Mouse (Mus musculus) E14TG2a.4 (cell line): ENCODE results near the gene 4931406C07Rik.
"Not testable (repeated sequence)": the region's sequence is repeated elsewhere in the genome, so short reads cannot be mapped to it uniquely, and the experiment has no call there.

Source experiments
- H3K27me3 ChIP-seq: 2 replicates; pipeline ENCODE4 v1.6.1; 2014; ENCODE audit warnings: low read length, control low read depth; ENCODE audit not compliant: insufficient read depth
- H3K36me3 ChIP-seq: 2 replicates; pipeline ENCODE4 v1.6.1; 2014; ENCODE audit warnings: low read length, control low read depth; ENCODE audit not compliant: insufficient read depth
- H3K4me1 ChIP-seq: replicated peaks from 2 replicates; pipeline ENCODE4 v1.6.1; 2014; ENCODE audit warnings: low read depth, low read length, control low read depth
- H3K4me3 ChIP-seq: replicated peaks from 2 replicates; pipeline ENCODE4 v1.5.1; 2014; ENCODE audit warnings: mild to moderate bottlenecking, low read length
- H3K9me3 ChIP-seq: 2 replicates; pipeline ENCODE4 v1.6.1; 2014; ENCODE audit warnings: low read length, control low read depth
- CTCF ChIP-seq: conservative IDR thresholded peaks from 2 replicates; pipeline ENCODE4 v1.5.1; 2014; ENCODE audit warnings: low read length
- NANOG ChIP-seq: IDR thresholded peaks from 2 replicates; pipeline ENCODE4 v1.6.1; 2014; ENCODE audit warnings: borderline replicate concordance, low read length, mixed read lengths
- POU5F1 ChIP-seq: IDR thresholded peaks from 2 replicates; pipeline ENCODE4 v1.6.1; 2014; ENCODE audit warnings: low read length, borderline replicate concordance

The 4931406C07Rik gene

GRCm38 (mm10) chr9:15312054-15312735 lies 5.9 kb upstream of the 4931406C07Rik start:
- Histone ChIP-seq H3K27me3 (no peaks in the 10 kb centered on the region), H3K4me3 (no peak overlapping the region), H3K4me1 (peaks cover 54% of the 10 kb centered on the region), H3K9me3 (no peaks in the 10 kb centered on the region), H3K36me3 (peaks cover 95% of the 10 kb centered on the region)
- no peak for TF ChIP-seq NANOG
- no peak for TF ChIP-seq CTCF
- no peak for TF ChIP-seq POU5F1

- H3K36me3 ChIP-seq, result peaks cover 86% of the 10 kb centered on the region
- no peak for TF ChIP-seq POU5F1
- no peak for TF ChIP-seq NANOG
- TF ChIP-seq CTCF, result no peak
- H3K4me1 ChIP-seq, result peaks cover 55% of the 10 kb centered on the region
- H3K4me3 ChIP-seq, result peak overlapping the region; percentile 97
- H3K9me3 ChIP-seq, result no peaks in the 10 kb centered on the region
- H3K27me3 ChIP-seq, result no peaks in the 10 kb centered on the region
These were observed 3.9 kb upstream of the 4931406C07Rik start for GRCm38 (mm10) chr9:15310179-15310578.

DNA sequence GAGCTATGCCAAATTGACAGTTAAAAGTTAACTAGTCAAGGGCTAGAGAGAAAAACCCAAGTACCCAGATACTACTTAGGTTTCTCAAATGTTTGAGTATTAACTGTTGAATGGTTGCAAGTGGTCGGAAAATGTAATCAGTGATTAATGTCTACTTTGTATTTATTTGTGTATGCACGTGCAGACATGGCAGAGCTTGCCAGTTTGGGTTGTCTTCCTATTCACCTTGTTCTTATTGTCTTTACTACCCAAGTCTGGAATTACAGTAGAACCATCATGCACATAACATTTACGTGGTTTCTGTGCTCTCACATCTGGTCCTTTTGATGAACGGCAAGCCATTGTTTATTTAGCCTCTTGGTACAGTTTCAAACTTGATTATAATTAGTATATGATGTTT lies 3.2 kb upstream of the 4931406C07Rik start:
- TF ChIP-seq CTCF (no peak), POU5F1 (no peak), NANOG (no peak)
- H3K9me3 ChIP-seq, result no peaks in the 10 kb centered on the region
- peaks cover 78% of the 10 kb centered on the region for H3K36me3 ChIP-seq
- H3K4me1 ChIP-seq, result peaks cover 63% of the 10 kb centered on the region
- H3K27me3 ChIP-seq, result no peaks in the 10 kb centered on the region
- H3K4me3 ChIP-seq, result peak overlapping the region; percentile 97

GRCm38 (mm10) chr9:15308254-15308653 lies 2.0 kb upstream of the 4931406C07Rik start:
- Histone ChIP-seq H3K27me3 (no peaks in the 10 kb centered on the region), H3K9me3 (no peaks in the 10 kb centered on the region), H3K4me1 (peaks cover 60% of the 10 kb centered on the region), H3K36me3 (peaks cover 66% of the 10 kb centered on the region), H3K4me3 (peak overlapping the region; percentile 97)
- no peak for TF ChIP-seq POU5F1
- no peak for TF ChIP-seq NANOG
- TF ChIP-seq CTCF, result no peak

GRCm38 (mm10) chr9:15307257-15307656 lies 1.0 kb upstream of the 4931406C07Rik start:
- peaks cover 58% of the 10 kb centered on the region for H3K4me1 ChIP-seq
- no peak for TF ChIP-seq NANOG
- no peak for TF ChIP-seq POU5F1

DNA sequence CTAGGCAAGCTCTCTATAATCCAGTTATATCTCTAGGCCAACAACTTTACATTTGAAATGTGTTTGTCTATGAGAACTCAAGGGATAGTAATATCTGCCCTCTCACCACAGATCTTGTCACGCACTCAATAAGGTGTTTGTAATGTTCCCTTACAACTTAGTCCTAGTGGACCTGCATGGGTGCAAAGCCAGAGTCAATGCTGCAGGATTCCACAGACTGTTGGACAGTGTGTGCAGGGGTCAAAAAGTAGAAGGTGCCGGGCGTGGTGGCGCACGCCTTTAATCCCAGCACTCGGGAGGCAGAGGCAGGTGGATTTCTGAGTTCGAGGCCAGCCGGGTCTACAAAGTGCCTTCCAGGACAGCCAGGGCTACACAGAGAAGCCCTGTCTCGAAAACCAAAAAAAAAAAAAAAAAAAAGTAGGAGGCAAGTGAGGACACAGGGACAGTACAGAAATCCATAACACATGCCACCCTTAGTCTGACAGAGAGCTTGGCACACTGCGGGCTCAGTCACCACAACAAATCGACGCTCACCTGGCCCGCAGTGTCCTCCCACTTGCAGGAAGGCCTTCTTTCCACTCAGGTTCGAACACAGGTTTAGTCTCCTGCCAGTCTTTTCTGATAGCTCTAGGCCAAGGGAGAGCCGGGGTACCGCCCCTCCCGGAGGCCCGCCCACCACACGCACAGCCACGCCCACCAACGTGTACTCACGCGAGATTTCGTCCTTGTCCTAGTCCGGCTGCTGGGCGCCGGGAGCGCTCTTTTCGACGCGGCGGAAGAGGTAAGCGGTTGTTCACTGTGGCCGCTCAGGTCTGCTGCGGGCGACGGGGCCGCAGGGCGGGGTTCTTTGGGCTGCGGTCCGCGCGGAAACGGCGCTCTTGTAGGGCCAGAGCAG lies 498 bp downstream of the 4931406C07Rik start, which contains the start of gene Taf1d:
Gene Taf1d (plus strand): TSS at position 712 of the 895 bp plus-strand sequence.
- H3K4me1 ChIP-seq, result peaks cover 49% of the 10 kb centered on the region
- peaks cover 42% of the 10 kb centered on the region for H3K36me3 ChIP-seq
- peak within 1 kb of the TSS; percentile 97 for H3K4me3 ChIP-seq
- TF ChIP-seq NANOG (no peak), POU5F1 (no peak), CTCF (no peak)
- H3K9me3 ChIP-seq, result no peaks in the 10 kb centered on the region
- H3K27me3 ChIP-seq, result no peaks in the 10 kb centered on the region

More at GRCm38 (mm10) chr9:15307257-15307656, 1.0 kb upstream of the 4931406C07Rik start:
- H3K36me3 ChIP-seq, result peaks cover 56% of the 10 kb centered on the region
- peak overlapping the region; percentile 97 for H3K4me3 ChIP-seq
- no peaks in the 10 kb centered on the region for H3K27me3 ChIP-seq
- H3K9me3 ChIP-seq, result no peaks in the 10 kb centered on the region

DNA sequence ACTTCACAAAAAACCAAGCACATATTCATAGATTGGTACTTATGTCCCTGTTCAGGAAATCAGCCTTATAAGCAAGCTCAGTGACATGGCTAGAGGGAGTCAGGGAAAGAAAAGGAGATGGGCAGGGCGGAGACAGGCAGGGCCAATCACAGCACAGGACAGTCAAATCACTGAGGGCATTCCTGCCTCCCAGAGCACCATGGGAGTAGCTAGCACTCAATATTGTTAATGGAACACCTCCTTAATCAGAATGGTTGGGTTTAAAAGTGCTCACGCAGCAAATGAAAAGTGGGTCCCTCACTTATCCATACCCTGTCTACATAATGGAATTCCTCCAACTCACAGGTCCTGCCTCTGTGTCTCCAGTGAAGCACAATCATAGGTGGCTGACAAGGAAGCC lies 3.4 kb downstream of the 4931406C07Rik start:
- no peaks in the 10 kb centered on the region for H3K9me3 ChIP-seq
- peaks cover 21% of the 10 kb centered on the region for H3K4me1 ChIP-seq
- H3K4me3 ChIP-seq, result no peak overlapping the region
- no peaks in the 10 kb centered on the region for H3K27me3 ChIP-seq
- H3K36me3 ChIP-seq, result peaks cover 13% of the 10 kb centered on the region
- TF ChIP-seq NANOG (no peak), POU5F1 (no peak), CTCF (no peak)

DNA sequence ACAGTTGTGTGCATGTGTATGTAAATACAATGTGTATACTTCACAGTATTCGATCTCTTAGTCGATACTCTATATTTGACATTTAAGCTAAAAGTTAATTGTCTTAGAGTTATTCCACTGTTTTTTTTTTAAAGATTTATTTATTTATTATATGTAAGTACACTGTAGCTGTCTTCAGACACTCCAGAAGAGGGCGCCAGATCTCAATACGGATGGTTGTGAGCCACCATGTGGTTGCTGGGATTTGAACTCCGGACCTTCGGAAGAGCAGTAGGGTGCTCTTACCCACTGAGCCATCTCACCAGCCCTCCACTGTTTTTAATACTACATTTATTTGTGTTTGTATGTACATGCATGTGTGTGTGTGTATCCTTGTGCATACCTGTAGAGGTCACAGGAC lies 4.2 kb downstream of the 4931406C07Rik start:
- H3K4me3 ChIP-seq, H3K36me3 ChIP-seq, H3K27me3 ChIP-seq, H3K9me3 ChIP-seq: not testable (repeated sequence)
- H3K4me1 ChIP-seq, result peaks cover 21% of the 10 kb centered on the region

- no peaks in the 10 kb centered on the region for H3K36me3 ChIP-seq
- no peaks in the 10 kb centered on the region for H3K27me3 ChIP-seq
- H3K4me1 ChIP-seq, result peaks cover 21% of the 10 kb centered on the region
- H3K9me3 ChIP-seq, result no peaks in the 10 kb centered on the region
- no peak overlapping the region for H3K4me3 ChIP-seq
- TF ChIP-seq POU5F1, result no peak
- TF ChIP-seq NANOG, result no peak
- no peak for TF ChIP-seq CTCF
These were observed 4.8 kb downstream of the 4931406C07Rik start for GRCm38 (mm10) chr9:15301399-15301798.
